Mouse (Mus musculus): ENCODE results near the gene Rap1gap. TPM values are rescaled to one million over a fixed set of nuclear protein-coding genes. Genes with fewer than 3 reads are reported as not detected.

Gene Rap1gap
- polyA plus RNA-seq, 1 experiment from 2014 or later: 3.9 TPM

- H3K4me3 ChIP-seq (ENCODE audit: control insufficient read depth in 1 of 2, insufficient read depth in 1 of 2, low read depth in 1 of 2, low read length in 2 of 2): no peak overlapping the region
- no peak overlapping the region for H3K4me2 ChIP-seq (ENCODE audit: low read length)
- 83% methylated on average over 5 of the region's 5 CpGs for WGBS
- H3K27ac ChIP-seq (replicated peaks in 1 of 2; ENCODE audit: control insufficient read depth in 1 of 2, insufficient read depth in 1 of 2, low read depth in 2 of 2, low read length in 2 of 2): no peak overlapping the region
- no peak for ATAC-seq (ENCODE audit: insufficient number of reproducible peaks, insufficient read depth, low FRiP score, low read depth)
- H3K9ac ChIP-seq (ENCODE audit: low read length): no peak overlapping the region
- peaks cover 98% of the 10 kb centered on the region for H3K36me3 ChIP-seq (ENCODE audit: control insufficient read depth, insufficient read depth, low read length)
- H3K4me1 ChIP-seq (ENCODE audit: control insufficient read depth in 2 of 2, insufficient read depth in 2 of 2, low read length in 2 of 2): no peaks in the 10 kb centered on the region
- no peaks in the 10 kb centered on the region for H3K27me3 ChIP-seq (ENCODE audit: control insufficient read depth, insufficient read depth, low read length)
- H3K9me3 ChIP-seq (ENCODE audit: control insufficient read depth, low read length): no peaks in the 10 kb centered on the region
Observed at GRCm38 (mm10) chr4:137650912-137651311, 13.6 kb upstream of the Rap1gap start.

- H3K36me3 ChIP-seq (ENCODE audit: control insufficient read depth, insufficient read depth, low read length): peaks cover 98% of the 10 kb centered on the region
- no peaks in the 10 kb centered on the region for H3K27me3 ChIP-seq (ENCODE audit: control insufficient read depth, insufficient read depth, low read length)
- ATAC-seq (ENCODE audit: insufficient number of reproducible peaks, insufficient read depth, low FRiP score, low read depth): no peak
- no peaks in the 10 kb centered on the region for H3K4me1 ChIP-seq (ENCODE audit: control insufficient read depth in 2 of 2, insufficient read depth in 2 of 2, low read length in 2 of 2)
- WGBS: 91% methylated on average over 5 of the region's 5 CpGs
- no peak overlapping the region for H3K27ac ChIP-seq (replicated peaks in 1 of 2; ENCODE audit: control insufficient read depth in 1 of 2, insufficient read depth in 1 of 2, low read depth in 2 of 2, low read length in 2 of 2)
- no peaks in the 10 kb centered on the region for H3K9me3 ChIP-seq (ENCODE audit: control insufficient read depth, low read length)
- H3K4me2 ChIP-seq (ENCODE audit: low read length): no peak overlapping the region
- no peak overlapping the region for H3K4me3 ChIP-seq (ENCODE audit: control insufficient read depth in 1 of 2, insufficient read depth in 1 of 2, low read depth in 1 of 2, low read length in 2 of 2)
- no peak overlapping the region for H3K9ac ChIP-seq (ENCODE audit: low read length)
Observed at GRCm38 (mm10) chr4:137652835-137653346, 11.6 kb upstream of the Rap1gap start.

- WGBS: 88% methylated on average over 18 of the region's 18 CpGs
- no peak overlapping the region for H3K27ac ChIP-seq (replicated peaks in 1 of 2; ENCODE audit: control insufficient read depth in 1 of 2, insufficient read depth in 1 of 2, low read depth in 2 of 2, low read length in 2 of 2)
- H3K9ac ChIP-seq (ENCODE audit: low read length): no peak overlapping the region
- no peaks in the 10 kb centered on the region for H3K9me3 ChIP-seq (ENCODE audit: control insufficient read depth, low read length)
- no peaks in the 10 kb centered on the region for H3K27me3 ChIP-seq (ENCODE audit: control insufficient read depth, insufficient read depth, low read length)
- no peak overlapping the region for H3K4me2 ChIP-seq (ENCODE audit: low read length)
- no peak for ATAC-seq (ENCODE audit: insufficient number of reproducible peaks, insufficient read depth, low FRiP score, low read depth)
- peaks cover 1 to 3% of the 10 kb centered on the region in 2 experiments; a peak in 3 of 4 replicates for H3K4me1 ChIP-seq (ENCODE audit: control insufficient read depth in 2 of 2, insufficient read depth in 2 of 2, low read length in 2 of 2)
- no peak overlapping the region for H3K4me3 ChIP-seq (ENCODE audit: control insufficient read depth in 1 of 2, insufficient read depth in 1 of 2, low read depth in 1 of 2, low read length in 2 of 2)
- peaks cover 78% of the 10 kb centered on the region for H3K36me3 ChIP-seq (ENCODE audit: control insufficient read depth, insufficient read depth, low read length)
Observed at GRCm38 (mm10) chr4:137655241-137656031, 9.1 kb upstream of the Rap1gap start.

GRCm38 (mm10) chr4:137657674-137658073 is 6.9 kb upstream of the Rap1gap start:
- H3K4me3 ChIP-seq (ENCODE audit: control insufficient read depth in 1 of 2, insufficient read depth in 1 of 2, low read depth in 1 of 2, low read length in 2 of 2): no peak overlapping the region
- H3K27me3 ChIP-seq (ENCODE audit: control insufficient read depth, insufficient read depth, low read length): no peaks in the 10 kb centered on the region
- no peak for ATAC-seq (ENCODE audit: insufficient number of reproducible peaks, insufficient read depth, low FRiP score, low read depth)
- WGBS: 94% methylated on average over 8 of the region's 8 CpGs
- H3K4me2 ChIP-seq (ENCODE audit: low read length): no peak overlapping the region
- H3K36me3 ChIP-seq (ENCODE audit: control insufficient read depth, insufficient read depth, low read length): peaks cover 55% of the 10 kb centered on the region
- no peak overlapping the region for H3K9ac ChIP-seq (ENCODE audit: low read length)
- H3K27ac ChIP-seq (replicated peaks in 1 of 2; ENCODE audit: control insufficient read depth in 1 of 2, insufficient read depth in 1 of 2, low read depth in 2 of 2, low read length in 2 of 2): no peak overlapping the region
- H3K9me3 ChIP-seq (ENCODE audit: control insufficient read depth, low read length): no peaks in the 10 kb centered on the region
- peaks cover 4 to 10% of the 10 kb centered on the region in 2 experiments; a peak in 3 of 4 replicates for H3K4me1 ChIP-seq (ENCODE audit: control insufficient read depth in 2 of 2, insufficient read depth in 2 of 2, low read length in 2 of 2)

GRCm38 (mm10) chr4:137659541-137659940 is 5.0 kb upstream of the Rap1gap start:
- Histone ChIP-seq H3K9ac (ENCODE audit: low read length) (no peak overlapping the region), H3K36me3 (ENCODE audit: control insufficient read depth, insufficient read depth, low read length) (peaks cover 37% of the 10 kb centered on the region), H3K27me3 (ENCODE audit: control insufficient read depth, insufficient read depth, low read length) (peaks cover 15% of the 10 kb centered on the region; the same call in 1 of the 2 replicates), H3K4me2 (ENCODE audit: low read length) (no peak overlapping the region), H3K4me3 (ENCODE audit: control insufficient read depth in 1 of 2, insufficient read depth in 1 of 2, low read depth in 1 of 2, low read length in 2 of 2) (no peak overlapping the region), H3K4me1 (ENCODE audit: control insufficient read depth in 2 of 2, insufficient read depth in 2 of 2, low read length in 2 of 2) (peaks cover 7 to 10% of the 10 kb centered on the region in 2 experiments; a peak in 3 of 4 replicates), H3K9me3 (ENCODE audit: control insufficient read depth, low read length) (no peaks in the 10 kb centered on the region), H3K27ac (replicated peaks in 1 of 2; ENCODE audit: control insufficient read depth in 1 of 2, insufficient read depth in 1 of 2, low read depth in 2 of 2, low read length in 2 of 2) (no peak overlapping the region)
- no peak for ATAC-seq (ENCODE audit: insufficient number of reproducible peaks, insufficient read depth, low FRiP score, low read depth)
- 79% methylated on average over 4 of the region's 4 CpGs for WGBS

GRCm38 (mm10) chr4:137660364-137661077 is 4.0 kb upstream of the Rap1gap start:
- ATAC-seq (ENCODE audit: insufficient number of reproducible peaks, insufficient read depth, low FRiP score, low read depth): no peak

GRCm38 (mm10) chr4:137661078-137661450 is 3.5 kb upstream of the Rap1gap start:
- 35% methylated on average over 2 of the region's 2 CpGs for WGBS
- Histone ChIP-seq H3K4me1 (ENCODE audit: control insufficient read depth in 2 of 2, insufficient read depth in 2 of 2, low read length in 2 of 2) (peaks cover 7 to 15% of the 10 kb centered on the region in 2 experiments), H3K4me3 (ENCODE audit: control insufficient read depth in 1 of 2, insufficient read depth in 1 of 2, low read depth in 1 of 2, low read length in 2 of 2) (no peak overlapping the region), H3K27me3 (ENCODE audit: control insufficient read depth, insufficient read depth, low read length) (peaks cover 30% of the 10 kb centered on the region), H3K9me3 (ENCODE audit: control insufficient read depth, low read length) (no peaks in the 10 kb centered on the region), H3K4me2 (ENCODE audit: low read length) (no peak overlapping the region), H3K36me3 (ENCODE audit: control insufficient read depth, insufficient read depth, low read length) (peaks cover 22% of the 10 kb centered on the region), H3K9ac (ENCODE audit: low read length) (no peak overlapping the region), H3K27ac (replicated peaks in 1 of 2; ENCODE audit: control insufficient read depth in 1 of 2, insufficient read depth in 1 of 2, low read depth in 2 of 2, low read length in 2 of 2) (no peak overlapping the region)
- ATAC-seq (ENCODE audit: insufficient number of reproducible peaks, insufficient read depth, low FRiP score, low read depth): no peak

More at GRCm38 (mm10) chr4:137660364-137661077, 4.0 kb upstream of the Rap1gap start:
- H3K4me3 ChIP-seq (ENCODE audit: control insufficient read depth in 1 of 2, insufficient read depth in 1 of 2, low read depth in 1 of 2, low read length in 2 of 2): no peak overlapping the region
- no peak overlapping the region for H3K4me2 ChIP-seq (ENCODE audit: low read length)
- no peaks in the 10 kb centered on the region for H3K9me3 ChIP-seq (ENCODE audit: control insufficient read depth, low read length)
- peaks cover 7 to 15% of the 10 kb centered on the region in 2 experiments for H3K4me1 ChIP-seq (ENCODE audit: control insufficient read depth in 2 of 2, insufficient read depth in 2 of 2, low read length in 2 of 2)
- H3K9ac ChIP-seq (ENCODE audit: low read length): no peak overlapping the region
- peaks cover 25% of the 10 kb centered on the region for H3K27me3 ChIP-seq (ENCODE audit: control insufficient read depth, insufficient read depth, low read length)
- H3K36me3 ChIP-seq (ENCODE audit: control insufficient read depth, insufficient read depth, low read length): peaks cover 28% of the 10 kb centered on the region
- H3K27ac ChIP-seq (replicated peaks in 1 of 2; ENCODE audit: control insufficient read depth in 1 of 2, insufficient read depth in 1 of 2, low read depth in 2 of 2, low read length in 2 of 2): no peak overlapping the region
- 61% methylated on average over 10 of the region's 10 CpGs for WGBS

All from heart, embryonic 14.5 days (tissue).